Mouse (Mus musculus): ENCODE measurements around the gene Slc22a22. TPM values are rescaled to one million over a fixed set of nuclear protein-coding genes. Genes with fewer than 3 reads are reported as not detected.

Slc22a22 gene
- polyA plus RNA-seq, 1 experiment: not detected

DNA sequence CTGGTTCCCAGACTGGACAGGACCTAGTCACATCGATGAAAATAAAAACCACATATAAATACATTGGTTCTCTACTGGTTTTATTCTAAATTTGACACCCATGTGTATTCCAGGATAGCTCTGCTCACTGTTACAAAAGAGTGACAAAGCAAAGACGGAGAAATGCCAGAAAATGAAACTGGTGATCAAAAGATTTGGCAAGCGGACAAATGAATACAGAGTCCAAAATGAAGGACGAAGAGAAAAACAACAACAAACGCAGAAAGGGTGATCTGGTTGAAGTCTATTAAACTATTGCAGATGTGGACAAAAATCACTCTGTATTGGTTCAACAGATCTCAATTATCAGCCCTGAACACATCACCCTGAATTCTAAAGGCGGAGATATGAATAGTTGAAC is 12.4 kb downstream of the Slc22a22 start:
- Histone ChIP-seq H3K4me1 (replicated peaks; ENCODE audit: control insufficient read depth, insufficient read depth, low read length) (no peaks in the 10 kb centered on the region), H3K27ac (ENCODE audit: control insufficient read depth, insufficient read depth, low read length) (no peak overlapping the region), H3K4me3 (ENCODE audit: control insufficient read depth, insufficient read depth, low read length) (no peak overlapping the region), H3K36me3 (ENCODE audit: control insufficient read depth, insufficient read depth, low read length) (no peaks in the 10 kb centered on the region), H3K27me3 (ENCODE audit: control insufficient read depth, insufficient read depth, low read length) (no peaks in the 10 kb centered on the region)
- no peak for TF ChIP-seq POLR2A (IDR thresholded peaks at IDR 0.05; ENCODE audit: control insufficient read depth, extremely low read depth, insufficient read depth, low read length, poor library complexity)
- TF ChIP-seq CTCF (IDR thresholded peaks at IDR 0.05; ENCODE audit: borderline replicate concordance, control insufficient read depth, extremely low read depth, insufficient read depth, low read length, poor library complexity): no peak
- WGBS: 93% methylated on average over 6 of the region's 6 CpGs
- DNase-seq: no peak

DNA sequence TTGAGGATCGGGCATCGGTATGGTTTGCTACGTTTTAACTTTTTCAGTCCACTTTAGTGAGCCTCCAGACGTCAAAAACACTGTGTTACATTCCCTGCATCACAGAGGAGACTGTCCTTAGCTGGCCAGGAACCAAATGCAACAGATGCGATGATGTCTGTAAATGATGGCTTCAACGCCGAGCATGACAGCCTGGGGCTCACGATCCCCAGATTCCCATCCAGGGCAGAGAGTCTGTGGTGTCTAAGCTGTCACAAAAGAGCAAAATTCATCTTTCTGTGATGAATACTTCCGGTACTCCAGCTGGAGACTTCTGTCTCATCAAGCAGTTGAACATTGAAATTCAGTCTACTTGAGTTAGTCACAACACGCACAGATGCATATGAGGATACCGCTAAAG is 13.4 kb downstream of the Slc22a22 start:
- Histone ChIP-seq H3K4me1 (replicated peaks; ENCODE audit: control insufficient read depth, insufficient read depth, low read length) (no peaks in the 10 kb centered on the region), H3K27ac (ENCODE audit: control insufficient read depth, insufficient read depth, low read length) (no peak overlapping the region), H3K36me3 (ENCODE audit: control insufficient read depth, insufficient read depth, low read length) (no peaks in the 10 kb centered on the region), H3K27me3 (ENCODE audit: control insufficient read depth, insufficient read depth, low read length) (no peaks in the 10 kb centered on the region), H3K4me3 (ENCODE audit: control insufficient read depth, insufficient read depth, low read length) (no peak overlapping the region)
- no peak for DNase-seq
- 91% methylated on average over 11 of the region's 11 CpGs for WGBS
- TF ChIP-seq CTCF (IDR thresholded peaks at IDR 0.05; ENCODE audit: borderline replicate concordance, control insufficient read depth, extremely low read depth, insufficient read depth, low read length, poor library complexity) (no peak), POLR2A (IDR thresholded peaks at IDR 0.05; ENCODE audit: control insufficient read depth, extremely low read depth, insufficient read depth, low read length, poor library complexity) (no peak)

DNA sequence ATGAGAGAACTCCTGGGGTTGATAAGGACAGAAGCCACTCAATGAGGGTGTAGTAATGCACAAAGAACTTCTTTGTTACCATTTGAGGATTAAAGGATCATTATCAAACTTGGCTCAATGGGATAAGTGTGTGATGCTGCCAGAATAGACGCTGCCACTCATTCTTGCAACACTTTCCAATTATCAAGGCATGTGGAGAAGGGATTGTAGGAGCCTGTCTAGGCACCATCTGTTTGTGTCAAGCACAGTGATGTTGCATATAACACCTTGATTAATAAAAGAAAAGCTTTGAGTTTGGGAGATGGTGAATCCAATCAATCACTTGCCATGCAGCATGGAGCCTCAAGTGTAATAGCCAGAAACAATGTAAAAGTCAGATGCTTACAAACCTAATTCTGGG is 16.1 kb downstream of the Slc22a22 start:
- Histone ChIP-seq H3K27me3 (ENCODE audit: control insufficient read depth, insufficient read depth, low read length) (no peaks in the 10 kb centered on the region), H3K4me1 (replicated peaks; ENCODE audit: control insufficient read depth, insufficient read depth, low read length) (no peaks in the 10 kb centered on the region), H3K4me3 (ENCODE audit: control insufficient read depth, insufficient read depth, low read length) (no peak overlapping the region), H3K36me3 (ENCODE audit: control insufficient read depth, insufficient read depth, low read length) (no peaks in the 10 kb centered on the region), H3K27ac (ENCODE audit: control insufficient read depth, insufficient read depth, low read length) (no peak overlapping the region)
- no peak for DNase-seq
- no peak for TF ChIP-seq CTCF (IDR thresholded peaks at IDR 0.05; ENCODE audit: borderline replicate concordance, control insufficient read depth, extremely low read depth, insufficient read depth, low read length, poor library complexity)
- no peak for TF ChIP-seq POLR2A (IDR thresholded peaks at IDR 0.05; ENCODE audit: control insufficient read depth, extremely low read depth, insufficient read depth, low read length, poor library complexity)
- 90% methylated on average over 1 of the region's 1 CpGs for WGBS

GRCm38 (mm10) chr15:57457374-57457773 is 20.1 kb downstream of the Slc22a22 start:
- no peaks in the 10 kb centered on the region for H3K27me3 ChIP-seq (ENCODE audit: control insufficient read depth, insufficient read depth, low read length)
- WGBS: 60% methylated on average over 2 of the region's 2 CpGs
- no peaks in the 10 kb centered on the region for H3K4me1 ChIP-seq (replicated peaks; ENCODE audit: control insufficient read depth, insufficient read depth, low read length)
- H3K4me3 ChIP-seq (ENCODE audit: control insufficient read depth, insufficient read depth, low read length): no peak overlapping the region
- H3K27ac ChIP-seq (ENCODE audit: control insufficient read depth, insufficient read depth, low read length): no peak overlapping the region
- H3K36me3 ChIP-seq (ENCODE audit: control insufficient read depth, insufficient read depth, low read length): no peaks in the 10 kb centered on the region
- no peak for DNase-seq
- TF ChIP-seq CTCF (IDR thresholded peaks at IDR 0.05; ENCODE audit: borderline replicate concordance, control insufficient read depth, extremely low read depth, insufficient read depth, low read length, poor library complexity): no peak
- no peak for TF ChIP-seq POLR2A (IDR thresholded peaks at IDR 0.05; ENCODE audit: control insufficient read depth, extremely low read depth, insufficient read depth, low read length, poor library complexity)

- no peaks in the 10 kb centered on the region for H3K36me3 ChIP-seq (ENCODE audit: control insufficient read depth, insufficient read depth, low read length)
- TF ChIP-seq POLR2A (IDR thresholded peaks at IDR 0.05; ENCODE audit: control insufficient read depth, extremely low read depth, insufficient read depth, low read length, poor library complexity) (no peak), CTCF (IDR thresholded peaks at IDR 0.05; ENCODE audit: borderline replicate concordance, control insufficient read depth, extremely low read depth, insufficient read depth, low read length, poor library complexity) (no peak)
- 80% methylated on average over 2 of the region's 2 CpGs for WGBS
- DNase-seq: no peak
- no peak overlapping the region for H3K27ac ChIP-seq (ENCODE audit: control insufficient read depth, insufficient read depth, low read length)
- no peaks in the 10 kb centered on the region for H3K4me1 ChIP-seq (replicated peaks; ENCODE audit: control insufficient read depth, insufficient read depth, low read length)
- H3K27me3 ChIP-seq (ENCODE audit: control insufficient read depth, insufficient read depth, low read length): no peaks in the 10 kb centered on the region
- no peak overlapping the region for H3K4me3 ChIP-seq (ENCODE audit: control insufficient read depth, insufficient read depth, low read length)
Observed at GRCm38 (mm10) chr15:57434710-57435404, 42.6 kb downstream of the Slc22a22 start.

GRCm38 (mm10) chr15:57408498-57408897 is 68.9 kb downstream of the Slc22a22 start:
- no peak for DNase-seq
- Histone ChIP-seq H3K4me1 (replicated peaks; ENCODE audit: control insufficient read depth, insufficient read depth, low read length) (no peaks in the 10 kb centered on the region), H3K27me3 (ENCODE audit: control insufficient read depth, insufficient read depth, low read length) (no peaks in the 10 kb centered on the region), H3K36me3 (ENCODE audit: control insufficient read depth, insufficient read depth, low read length) (no peaks in the 10 kb centered on the region), H3K27ac (ENCODE audit: control insufficient read depth, insufficient read depth, low read length) (no peak overlapping the region), H3K4me3 (ENCODE audit: control insufficient read depth, insufficient read depth, low read length) (no peak overlapping the region)
- TF ChIP-seq POLR2A (IDR thresholded peaks at IDR 0.05; ENCODE audit: control insufficient read depth, extremely low read depth, insufficient read depth, low read length, poor library complexity) (no peak), CTCF (IDR thresholded peaks at IDR 0.05; ENCODE audit: borderline replicate concordance, control insufficient read depth, extremely low read depth, insufficient read depth, low read length, poor library complexity) (no peak)
- WGBS: 71% methylated on average over 2 of the region's 2 CpGs
